Mouse (Mus musculus) embryonic facial prominence, embryonic 12.5 days (tissue): Measurements from ENCODE around the gene Tesc. TPM values are rescaled to one million over a fixed set of nuclear protein-coding genes. Genes with fewer than 3 reads are reported as not detected.

ENCODE experiments used
- ATAC-seq: fragments of 200-750 bp; cut with Nextera tagmentation; 2 replicates; pipeline ENCODE4 v1.8.0; 2017; ENCODE audit not compliant: insufficient number of reproducible peaks, insufficient read depth, low FRiP score, low TSS enrichment
- H3K27ac ChIP-seq: fragments of 300-500 bp; sonication (generic); 2 replicates; pipeline ENCODE4 v1.5.1; 2016; ENCODE audit warnings: mild to moderate bottlenecking
- H3K27me3 ChIP-seq: fragments of 300-500 bp; sonication (generic); 2 replicates; pipeline ENCODE4 v1.6.1; 2016; ENCODE audit warnings: mild to moderate bottlenecking, moderate library complexity
- H3K36me3 ChIP-seq: fragments of 300-500 bp; sonication (generic); 2 replicates; pipeline ENCODE4 v1.6.1; 2016; ENCODE audit warnings: mild to moderate bottlenecking
- H3K4me1 ChIP-seq: fragments of 300-500 bp; sonication (generic); 2 replicates; pipeline ENCODE4 v1.6.1; 2016
- H3K4me2 ChIP-seq: fragments of 300-500 bp; sonication (generic); replicated peaks from 2 replicates; pipeline ENCODE4 v1.6.1; 2016; ENCODE audit warnings: mild to moderate bottlenecking, moderate library complexity
- H3K4me3 ChIP-seq: fragments of 300-500 bp; sonication (generic); 2 replicates; pipeline ENCODE4 v1.5.1; 2016; ENCODE audit warnings: mild to moderate bottlenecking
- H3K9ac ChIP-seq: fragments of 300-500 bp; sonication (generic); 2 replicates; pipeline ENCODE4 v1.6.1; 2016; ENCODE audit warnings: mild to moderate bottlenecking, moderate library complexity
- H3K9me3 ChIP-seq: fragments of 300-500 bp; sonication (generic); 2 replicates; pipeline ENCODE4 v1.6.1; 2016; ENCODE audit warnings: mild to moderate bottlenecking, moderate library complexity
- WGBS: fragments of 180-500 bp; shearing (Covaris S2); methylation state at CpG from one replicate; pipeline ENCODE4 v1.1.7; 2016; 5-methylcytosine and 5-hydroxymethylcytosine counted together
- polyA plus RNA-seq: library from polyadenylated mRNA; unstranded; fragments of >200 nt; fragmentation: Nextera tagmentation; extraction: Ambion mirVana; gene quantifications from 2 replicates; pipeline ENCODE4 v1.2.1, GENCODE M21; 2016

Gene Tesc
- polyA plus RNA-seq, 1 experiment from 2014 or later: 5.7 TPM

DNA sequence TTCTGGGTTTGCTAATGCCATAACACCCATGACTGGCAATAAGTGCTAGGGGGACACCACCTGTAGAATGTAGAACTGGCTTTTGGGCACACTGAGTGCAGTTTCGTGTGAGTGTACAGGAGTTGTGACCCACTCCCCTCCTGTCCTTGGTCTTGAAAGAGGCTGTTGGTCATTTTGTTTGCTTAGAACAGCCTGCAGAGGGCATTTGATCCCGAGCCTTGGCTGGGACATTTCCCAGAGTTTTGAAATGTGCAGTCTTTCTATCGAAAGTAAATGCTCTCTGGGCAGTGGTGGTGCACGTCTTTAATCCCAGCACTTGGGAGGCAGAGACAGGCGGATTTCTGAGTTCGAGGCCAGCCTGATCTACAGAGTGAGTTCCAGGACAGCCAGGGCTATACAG lies 31.6 kb upstream of the Tesc start:
- H3K9ac ChIP-seq: no peak overlapping the region
- H3K27me3 ChIP-seq: no peaks in the 10 kb centered on the region
- no peak overlapping the region for H3K4me2 ChIP-seq
- no peak overlapping the region for H3K27ac ChIP-seq
- no peak for ATAC-seq
- H3K9me3 ChIP-seq: no peaks in the 10 kb centered on the region
- H3K4me3 ChIP-seq: no peak overlapping the region
- peaks cover 96% of the 10 kb centered on the region for H3K36me3 ChIP-seq
- no peaks in the 10 kb centered on the region for H3K4me1 ChIP-seq
- 91% methylated on average over 6 of the region's 6 CpGs for WGBS

DNA sequence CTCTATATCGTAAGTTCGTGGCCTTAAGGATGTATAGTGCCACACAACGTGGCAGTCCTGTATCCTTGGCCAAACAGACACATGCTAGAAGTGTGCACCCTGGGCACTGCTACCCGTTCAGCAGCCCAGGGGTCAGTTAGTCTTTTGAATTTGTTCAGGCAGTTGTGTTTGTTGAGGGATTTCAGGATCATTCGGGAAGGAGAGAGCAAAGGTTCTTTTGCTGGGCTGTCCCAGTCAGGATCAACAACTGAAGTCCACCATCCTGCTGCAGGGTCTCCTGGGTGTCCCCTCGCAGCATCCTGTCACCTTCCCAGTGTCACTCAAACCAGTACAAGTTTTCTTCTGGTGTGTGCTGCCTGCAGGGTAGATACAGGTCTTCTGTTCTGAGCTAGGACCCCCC lies 31.0 kb upstream of the Tesc start:
- no peak for ATAC-seq
- Histone ChIP-seq H3K27ac (no peak overlapping the region), H3K27me3 (no peaks in the 10 kb centered on the region), H3K4me1 (no peaks in the 10 kb centered on the region), H3K9ac (no peak overlapping the region), H3K4me2 (no peak overlapping the region), H3K9me3 (no peaks in the 10 kb centered on the region), H3K36me3 (peaks cover 96% of the 10 kb centered on the region), H3K4me3 (no peak overlapping the region)
- WGBS: 87% methylated on average over 6 of the region's 6 CpGs

GRCm38 (mm10) chr5:117997434-117997970 lies 30.0 kb upstream of the Tesc start:
- Histone ChIP-seq H3K4me3 (no peak overlapping the region), H3K4me2 (no peak overlapping the region), H3K36me3 (peaks cover 96% of the 10 kb centered on the region), H3K27ac (no peak overlapping the region), H3K9me3 (no peaks in the 10 kb centered on the region), H3K4me1 (no peaks in the 10 kb centered on the region), H3K27me3 (no peaks in the 10 kb centered on the region), H3K9ac (no peak overlapping the region)
- 51% methylated on average over 10 of the region's 10 CpGs for WGBS
- no peak for ATAC-seq

GRCm38 (mm10) chr5:117999061-117999460 lies 28.5 kb upstream of the Tesc start:
- Histone ChIP-seq H3K36me3 (peaks cover 96% of the 10 kb centered on the region), H3K27ac (no peak overlapping the region), H3K4me1 (no peaks in the 10 kb centered on the region), H3K9me3 (no peaks in the 10 kb centered on the region), H3K9ac (no peak overlapping the region), H3K4me3 (no peak overlapping the region), H3K4me2 (no peak overlapping the region), H3K27me3 (no peaks in the 10 kb centered on the region)
- ATAC-seq: no peak
- WGBS: 55% methylated on average over 7 of the region's 7 CpGs

DNA sequence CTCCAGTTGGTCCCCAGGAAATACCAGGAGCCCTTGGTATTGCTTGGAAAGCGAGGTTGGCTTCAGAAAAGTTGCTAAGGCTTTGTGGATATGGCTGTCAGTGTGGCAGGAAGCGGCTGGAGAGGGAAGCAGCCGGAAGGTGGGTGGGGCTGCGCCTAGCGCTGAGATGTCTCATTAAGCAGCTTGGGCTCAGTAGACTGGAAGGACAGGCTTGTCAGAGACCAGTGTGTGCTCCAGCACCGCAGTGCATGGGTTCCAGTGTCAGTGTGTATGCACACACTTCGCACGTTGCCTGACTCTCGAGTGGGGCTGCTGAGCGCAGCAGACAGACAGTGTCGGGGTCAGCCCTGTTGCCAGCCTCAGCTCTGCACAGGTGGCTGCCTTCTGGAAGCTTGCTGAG lies 28.0 kb upstream of the Tesc start:
- Histone ChIP-seq H3K9me3 (no peaks in the 10 kb centered on the region), H3K27me3 (no peaks in the 10 kb centered on the region), H3K9ac (no peak overlapping the region), H3K27ac (no peak overlapping the region), H3K4me1 (no peaks in the 10 kb centered on the region), H3K4me2 (no peak overlapping the region), H3K36me3 (peaks cover 95% of the 10 kb centered on the region), H3K4me3 (no peak overlapping the region)
- WGBS: 72% methylated on average over 11 of the region's 11 CpGs
- ATAC-seq: no peak

- 35% methylated on average over 9 of the region's 9 CpGs for WGBS
- no peak overlapping the region for H3K4me2 ChIP-seq
- peaks cover 93% of the 10 kb centered on the region for H3K36me3 ChIP-seq
- H3K27ac ChIP-seq: no peak overlapping the region
- no peak overlapping the region for H3K4me3 ChIP-seq
- no peak for ATAC-seq
- no peak overlapping the region for H3K9ac ChIP-seq
- H3K27me3 ChIP-seq: no peaks in the 10 kb centered on the region
- H3K9me3 ChIP-seq: no peaks in the 10 kb centered on the region
- H3K4me1 ChIP-seq: no peaks in the 10 kb centered on the region
Measured at GRCm38 (mm10) chr5:118002059-118002458, 25.5 kb upstream of the Tesc start.

DNA sequence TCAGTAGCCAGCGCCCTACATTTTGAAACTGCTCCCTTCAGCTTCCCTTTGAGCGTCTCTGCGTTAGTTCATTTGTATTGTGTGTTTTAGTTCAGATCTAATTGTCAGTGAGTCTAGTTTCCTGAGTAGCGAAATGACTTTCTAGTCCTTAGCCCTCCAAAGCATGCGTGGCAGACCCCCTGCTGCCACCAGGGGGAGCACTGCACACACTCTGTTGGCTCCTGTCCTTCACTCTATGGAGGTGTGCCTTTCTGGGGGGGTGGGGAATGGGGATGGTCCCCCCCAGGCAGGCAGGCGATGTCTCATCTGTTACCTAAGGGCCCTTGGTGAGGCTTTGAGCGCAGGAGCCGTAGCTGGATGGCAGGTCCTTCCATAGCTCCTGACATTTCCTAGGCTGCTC lies 22.9 kb upstream of the Tesc start:
- H3K4me2 ChIP-seq: no peak overlapping the region
- H3K9ac ChIP-seq: no peak overlapping the region

DNA sequence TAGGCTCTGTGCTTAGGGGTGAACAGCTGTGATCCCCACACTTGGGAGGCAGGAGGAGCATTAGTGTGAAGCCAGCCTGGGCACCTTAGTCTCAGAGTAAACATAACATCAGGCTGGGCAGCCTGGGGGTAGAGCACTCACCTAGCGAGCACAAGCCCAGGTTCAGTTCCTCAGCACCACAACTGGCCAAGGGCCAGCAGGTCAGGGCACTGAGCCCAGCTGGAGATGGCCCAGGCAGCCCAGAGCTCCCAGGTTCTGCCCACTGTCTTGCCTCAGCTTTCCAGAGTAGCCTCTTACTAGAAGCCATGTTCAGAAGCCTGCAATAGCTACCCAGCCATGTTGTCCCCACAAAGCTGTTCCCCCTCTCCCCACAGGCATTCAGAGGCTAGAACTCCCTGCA lies 21.8 kb upstream of the Tesc start:
- no peak overlapping the region for H3K27ac ChIP-seq
- peaks cover 88% of the 10 kb centered on the region for H3K36me3 ChIP-seq
- no peak overlapping the region for H3K4me3 ChIP-seq
- no peaks in the 10 kb centered on the region for H3K27me3 ChIP-seq
- 80% methylated on average over 1 of the region's 1 CpGs for WGBS
- H3K4me2 ChIP-seq: no peak overlapping the region
- no peaks in the 10 kb centered on the region for H3K4me1 ChIP-seq
- H3K9ac ChIP-seq: no peak overlapping the region
- ATAC-seq: no peak
- H3K9me3 ChIP-seq: no peaks in the 10 kb centered on the region

More for the DNA sequence above, 22.9 kb upstream of the Tesc start:
- Histone ChIP-seq H3K27ac (no peak overlapping the region), H3K4me1 (no peaks in the 10 kb centered on the region), H3K36me3 (peaks cover 92% of the 10 kb centered on the region), H3K4me3 (no peak overlapping the region), H3K27me3 (no peaks in the 10 kb centered on the region), H3K9me3 (no peaks in the 10 kb centered on the region)
- 80% methylated on average over 8 of the region's 8 CpGs for WGBS
- ATAC-seq: no peak

DNA sequence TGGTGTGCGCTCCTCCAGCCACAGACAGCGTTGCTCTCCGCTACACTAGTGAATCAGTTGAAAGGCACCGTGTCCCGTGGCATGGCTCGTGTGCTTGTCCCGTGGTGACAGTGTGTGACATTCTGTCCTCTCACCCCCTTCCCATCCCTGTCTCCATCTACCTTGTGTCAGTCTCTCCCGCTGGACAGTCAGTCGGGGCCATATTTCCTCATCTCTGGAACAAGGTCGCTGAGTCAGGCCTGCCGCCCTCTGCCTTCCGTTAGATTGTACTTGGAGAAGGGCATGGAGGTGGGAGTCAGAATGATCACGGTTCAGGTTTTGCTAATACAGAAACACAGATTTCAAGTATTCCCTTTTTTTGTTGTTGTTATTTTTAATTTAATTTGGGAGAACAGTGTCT lies 19.2 kb upstream of the Tesc start:
- Histone ChIP-seq H3K4me1 (no peaks in the 10 kb centered on the region), H3K9ac (no peak overlapping the region), H3K9me3 (no peaks in the 10 kb centered on the region), H3K27me3 (no peaks in the 10 kb centered on the region), H3K4me3 (no peak overlapping the region), H3K4me2 (no peak overlapping the region), H3K27ac (no peak overlapping the region), H3K36me3 (peaks cover 68% of the 10 kb centered on the region)
- 94% methylated on average over 13 of the region's 13 CpGs for WGBS
- no peak for ATAC-seq

DNA sequence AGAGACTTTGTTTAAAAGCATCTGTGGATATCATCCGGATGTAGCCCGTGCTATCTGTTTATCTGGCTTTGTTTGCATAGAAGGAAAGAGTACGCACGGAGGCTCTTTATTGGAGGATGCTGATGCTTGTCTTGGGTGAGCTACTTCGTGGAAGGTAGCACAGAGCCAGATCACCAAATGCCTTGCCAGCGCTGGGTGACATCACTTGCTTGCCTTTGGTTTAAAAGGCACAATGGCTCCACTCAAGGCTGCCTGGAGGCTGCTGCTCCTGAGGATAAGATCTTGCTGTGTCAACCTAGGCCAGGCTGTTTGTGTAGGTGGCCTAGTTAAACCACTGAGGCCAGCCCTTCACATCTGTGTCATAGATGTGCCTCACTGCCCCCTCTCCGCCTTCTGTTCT lies 16.7 kb upstream of the Tesc start:
- peaks cover 8% of the 10 kb centered on the region for H3K4me1 ChIP-seq
- H3K4me3 ChIP-seq: no peak overlapping the region
- 87% methylated on average over 7 of the region's 7 CpGs for WGBS
- no peaks in the 10 kb centered on the region for H3K9me3 ChIP-seq
- no peak for ATAC-seq
- H3K36me3 ChIP-seq: peaks cover 48% of the 10 kb centered on the region
- no peak overlapping the region for H3K9ac ChIP-seq
- H3K4me2 ChIP-seq: no peak overlapping the region
- H3K27ac ChIP-seq: no peak overlapping the region
- 0 out of 2 replicates have a peak, but pooled peaks cover 4% of the 10 kb centered on the region for H3K27me3 ChIP-seq

DNA sequence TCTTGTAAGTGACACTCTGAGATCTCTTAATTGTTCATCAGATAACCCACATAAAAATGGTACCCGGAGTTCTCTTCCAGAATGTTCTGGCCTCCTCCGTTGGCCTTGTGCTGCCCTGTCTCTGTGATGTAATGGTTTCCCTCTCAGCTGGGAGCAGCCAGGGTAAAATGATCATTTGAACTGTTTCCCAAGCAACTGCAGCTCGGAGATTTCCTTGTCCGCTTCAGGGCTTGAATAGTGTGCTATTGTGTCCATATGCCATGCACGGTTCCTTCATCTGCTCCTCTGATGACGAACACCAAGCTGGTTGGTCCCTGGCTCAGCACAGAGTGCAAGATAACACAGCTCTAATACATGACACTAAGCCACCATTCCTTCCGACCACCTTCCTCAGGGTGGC lies 15.7 kb upstream of the Tesc start:
- H3K9ac ChIP-seq: no peak overlapping the region
- H3K4me1 ChIP-seq: peaks cover 8% of the 10 kb centered on the region
- no peaks in the 10 kb centered on the region for H3K9me3 ChIP-seq
- H3K4me2 ChIP-seq: no peak overlapping the region
- WGBS: 78% methylated on average over 7 of the region's 7 CpGs
- H3K36me3 ChIP-seq: peaks cover 39% of the 10 kb centered on the region
- 0 out of 2 replicates have a peak, but pooled peaks cover 4% of the 10 kb centered on the region for H3K27me3 ChIP-seq
- H3K27ac ChIP-seq: no peak overlapping the region
- ATAC-seq: no peak
- no peak overlapping the region for H3K4me3 ChIP-seq

DNA sequence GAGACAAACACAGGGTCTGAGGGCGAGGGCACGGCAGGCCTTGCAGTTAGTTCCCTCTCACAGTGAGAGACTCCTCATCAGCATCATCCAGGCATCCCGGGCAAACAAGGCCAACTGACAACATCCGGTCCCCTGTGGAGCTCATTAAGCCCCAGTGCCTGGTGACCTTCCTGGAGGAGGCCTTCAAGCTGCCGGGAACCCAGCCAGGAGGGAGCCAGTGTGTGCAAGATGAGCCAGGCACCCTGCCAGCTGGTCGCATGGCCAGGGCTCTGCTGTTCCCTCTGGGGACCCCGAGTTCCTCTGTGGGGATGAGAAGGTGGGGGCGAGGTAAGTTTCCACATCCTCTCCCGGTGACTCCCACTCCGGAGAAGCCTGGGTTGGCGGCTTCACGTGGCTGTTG lies 12.5 kb upstream of the Tesc start:
- Histone ChIP-seq H3K4me1 (peaks cover 8% of the 10 kb centered on the region), H3K9ac (no peak overlapping the region), H3K9me3 (no peaks in the 10 kb centered on the region), H3K4me2 (no peak overlapping the region), H3K27ac (no peak overlapping the region), H3K36me3 (peaks cover 13% of the 10 kb centered on the region; the same call in 1 of the 2 replicates), H3K27me3 (0 out of 2 replicates have a peak, but pooled peaks cover 4% of the 10 kb centered on the region), H3K4me3 (no peak overlapping the region)
- WGBS: 13% methylated on average over 12 of the region's 12 CpGs
- no peak for ATAC-seq

- peaks cover 8% of the 10 kb centered on the region for H3K4me1 ChIP-seq
- H3K27ac ChIP-seq: no peak overlapping the region
- no peak overlapping the region for H3K4me3 ChIP-seq
- WGBS: 85% methylated on average over 2 of the region's 2 CpGs
- peaks cover 7% of the 10 kb centered on the region; the same call in 1 of the 2 replicates for H3K36me3 ChIP-seq
- no peak overlapping the region for H3K9ac ChIP-seq
- H3K9me3 ChIP-seq: no peaks in the 10 kb centered on the region
- no peak for ATAC-seq
- 0 out of 2 replicates have a peak, but pooled peaks cover 4% of the 10 kb centered on the region for H3K27me3 ChIP-seq
- no peak overlapping the region for H3K4me2 ChIP-seq
Measured at GRCm38 (mm10) chr5:118015669-118016068, 11.9 kb upstream of the Tesc start.
